Mouse (Mus musculus) gastrocnemius, postnatal 36 days (tissue): ENCODE data around the gene Nrip1. TPM values are rescaled to one million over a fixed set of nuclear protein-coding genes. Genes with fewer than 3 reads are reported as not detected.

ENCODE experiments used
- DNase-seq, 2 experiments: peaks; one replicate each; pipeline ENCODE4 v3.0.0; 2022
- intact Hi-C: fragments of 180-260 bp; cut with DNase I; formaldehyde crosslinking; loops from one replicate; pipeline ENCODE4 v1.15.1; 2025
- total RNA-seq, 2 experiments: library from RNA; stranded (reverse); gene quantifications; 2 replicates each; pipeline ENCODE4 v1.2.3; 2021

The Nrip1 gene
- total RNA-seq, 2 experiments from 2014 or later, result 38.2 to 40.5 TPM

GRCm38 (mm10) chr16:76293176-76293575 is 80.5 kb downstream of the Nrip1 start:
- no peak for DNase-seq
- intact Hi-C loops, result no loop called here

DNA sequence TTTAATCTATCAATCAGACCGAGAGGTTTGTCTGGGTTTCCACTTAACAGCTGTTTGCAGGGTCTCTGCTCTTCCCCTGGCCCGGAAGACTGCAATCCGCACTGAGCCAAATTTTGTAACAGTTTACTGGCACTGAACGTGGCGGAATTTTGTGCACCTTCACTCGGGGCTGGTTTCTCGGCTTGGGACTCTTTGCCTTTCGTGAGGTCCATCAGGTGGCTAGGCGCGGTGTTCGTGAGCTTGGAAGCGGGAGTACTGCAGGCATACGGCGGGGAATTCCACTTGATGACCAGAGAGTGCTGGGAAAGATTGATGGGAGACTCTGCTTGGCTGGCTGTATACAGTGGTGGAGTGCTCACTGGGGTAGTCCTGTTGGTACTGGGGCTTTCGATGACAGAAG is 81.0 kb downstream of the Nrip1 start:
- intact Hi-C loops, result no loop called here
- no peak for DNase-seq

GRCm38 (mm10) chr16:76291366-76291765 is 82.3 kb downstream of the Nrip1 start:
- intact Hi-C loops, result no loop called here
- DNase-seq, result no peak

- no peak for DNase-seq
- intact Hi-C loops, result no loop called here
Measured at GRCm38 (mm10) chr16:76289495-76289894, 84.1 kb downstream of the Nrip1 start.

DNA sequence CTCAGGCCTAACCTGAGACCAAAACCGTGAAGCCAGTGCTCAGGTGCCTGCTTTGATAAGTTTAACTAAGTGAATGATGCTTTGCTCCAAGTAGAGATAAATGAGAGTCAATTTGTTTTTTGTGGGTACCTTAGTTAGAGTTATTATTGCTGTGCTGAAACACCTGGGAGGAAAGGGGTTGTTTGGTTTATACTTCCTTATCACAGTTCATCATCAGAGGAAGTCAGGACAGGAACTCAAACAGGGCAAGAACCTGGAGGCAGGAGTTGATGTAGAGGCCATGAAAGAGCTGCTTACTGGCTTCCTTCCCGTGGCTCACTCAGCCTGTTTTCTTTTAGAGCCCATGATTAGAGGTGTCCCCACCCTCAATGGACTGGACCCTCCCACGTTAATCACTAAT is 89.8 kb downstream of the Nrip1 start:
- intact Hi-C loops, result no loop called here
- DNase-seq, result no peak

GRCm38 (mm10) chr16:76281850-76282249 is 91.8 kb downstream of the Nrip1 start:
- DNase-seq, result no peak
- intact Hi-C loops, result no loop called here

DNA sequence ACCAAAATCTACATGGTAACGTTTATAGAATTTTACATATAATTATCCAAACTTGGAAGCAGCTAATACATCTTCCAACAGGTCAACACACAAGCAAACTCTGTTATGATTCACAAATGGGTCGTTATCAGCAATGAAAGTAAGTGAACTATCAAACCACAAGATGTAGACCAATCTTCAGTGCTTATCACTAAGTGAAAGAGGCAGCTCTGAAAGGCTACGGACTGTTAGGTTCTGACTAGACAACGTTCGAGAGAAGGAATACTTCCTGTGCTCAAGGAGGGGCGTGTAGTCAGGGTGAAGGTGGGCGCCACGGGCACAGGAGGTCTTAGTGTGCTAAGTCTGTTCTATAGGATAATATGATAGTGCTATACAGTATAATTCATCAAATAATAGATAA is 93.3 kb downstream of the Nrip1 start:
- intact Hi-C loops, result no loop called here
- no peak for DNase-seq

GRCm38 (mm10) chr16:76276271-76276670 is 97.4 kb downstream of the Nrip1 start:
- intact Hi-C loops, result no loop called here
- no peak for DNase-seq

- intact Hi-C loops, result no loop called here
- no peak for DNase-seq
Measured at GRCm38 (mm10) chr16:76275584-76275983, 98.0 kb downstream of the Nrip1 start.

DNA sequence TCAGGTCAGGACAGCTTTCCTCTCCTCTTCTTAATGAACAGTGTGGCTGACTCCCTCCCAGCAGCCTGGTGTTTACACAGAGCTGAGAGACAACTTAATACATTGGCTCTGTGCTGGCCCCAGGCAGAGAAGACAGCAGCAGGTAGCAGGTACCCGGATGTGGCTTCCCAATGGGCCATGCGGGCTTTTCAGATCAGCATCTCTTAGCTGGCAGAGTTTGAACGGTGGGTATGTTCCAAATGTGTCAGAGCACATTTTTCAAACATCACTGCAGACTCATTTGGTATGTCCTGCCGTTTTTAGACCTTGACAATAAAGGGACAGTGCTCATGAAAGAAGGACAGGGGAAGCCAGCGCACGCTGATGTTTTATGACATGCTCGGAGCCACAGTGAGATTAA is 98.5 kb downstream of the Nrip1 start:
- intact Hi-C loops, result no loop called here
- DNase-seq, result no peak

GRCm38 (mm10) chr16:76266635-76267268 is 106.9 kb downstream of the Nrip1 start:
- intact Hi-C loops, result no loop called here
- DNase-seq, result no peak

DNA sequence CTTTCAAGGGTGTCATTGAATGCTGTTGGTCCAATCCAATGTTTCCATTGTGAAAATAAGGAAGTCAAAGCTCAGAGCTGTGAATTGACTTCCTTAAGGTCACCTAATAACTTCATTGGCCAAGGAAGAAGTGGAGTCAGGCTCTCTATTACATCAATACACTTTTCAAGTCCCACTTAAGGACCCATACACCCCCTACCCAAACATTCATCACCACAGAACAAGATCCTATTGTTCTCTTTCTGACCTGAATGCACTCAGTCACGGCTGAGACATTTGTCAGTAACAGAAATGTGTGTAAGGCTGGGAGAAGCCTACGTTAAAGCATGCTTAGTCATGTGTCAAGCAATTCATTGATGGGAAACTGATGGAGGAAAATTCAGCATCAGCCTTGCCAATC is 107.8 kb downstream of the Nrip1 start:
- no peak for DNase-seq
- intact Hi-C loops, result no loop called here

DNA sequence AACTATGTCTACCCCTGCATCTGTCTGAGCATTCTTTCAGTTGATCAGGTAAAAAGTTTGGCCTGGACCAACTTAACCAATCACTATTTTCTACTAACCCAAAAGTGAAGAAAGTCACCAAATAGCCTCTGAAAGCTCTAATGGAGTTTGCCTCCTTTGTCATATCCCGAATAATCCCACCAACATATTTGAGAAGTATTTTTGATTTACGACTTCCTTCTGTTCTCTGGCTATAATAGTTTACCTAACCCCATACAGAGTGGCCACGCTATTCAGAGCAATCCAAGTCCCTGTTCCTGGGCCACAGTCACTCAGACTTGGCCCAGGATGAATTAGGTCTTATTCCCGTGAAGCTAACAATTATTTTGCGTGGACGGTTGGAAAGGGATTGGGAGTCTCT is 108.3 kb downstream of the Nrip1 start:
- no peak for DNase-seq
- intact Hi-C loops, result no loop called here

GRCm38 (mm10) chr16:76263393-76263792 is 110.2 kb downstream of the Nrip1 start:
- intact Hi-C loops, result no loop called here
- no peak for DNase-seq

DNA sequence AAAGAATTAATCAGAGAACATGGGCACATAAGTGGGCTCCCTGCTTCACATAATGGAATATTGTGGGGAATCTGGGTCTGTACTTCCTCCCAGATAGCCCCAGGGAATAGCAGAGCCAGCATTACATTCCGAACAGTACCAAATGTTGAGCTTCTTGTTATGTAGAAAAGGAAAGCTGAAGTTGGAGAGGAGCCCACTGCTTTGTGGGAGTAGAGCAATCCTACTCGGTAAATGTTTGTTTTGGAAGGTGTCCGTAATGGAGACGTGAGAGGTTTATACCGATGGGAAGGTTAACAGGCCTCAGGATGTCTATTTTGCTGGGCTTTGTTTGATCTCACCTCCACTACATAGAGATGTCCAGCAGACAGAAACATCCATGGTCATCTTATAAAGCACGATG is 113.3 kb downstream of the Nrip1 start:
- intact Hi-C loops, result no loop called here

DNA sequence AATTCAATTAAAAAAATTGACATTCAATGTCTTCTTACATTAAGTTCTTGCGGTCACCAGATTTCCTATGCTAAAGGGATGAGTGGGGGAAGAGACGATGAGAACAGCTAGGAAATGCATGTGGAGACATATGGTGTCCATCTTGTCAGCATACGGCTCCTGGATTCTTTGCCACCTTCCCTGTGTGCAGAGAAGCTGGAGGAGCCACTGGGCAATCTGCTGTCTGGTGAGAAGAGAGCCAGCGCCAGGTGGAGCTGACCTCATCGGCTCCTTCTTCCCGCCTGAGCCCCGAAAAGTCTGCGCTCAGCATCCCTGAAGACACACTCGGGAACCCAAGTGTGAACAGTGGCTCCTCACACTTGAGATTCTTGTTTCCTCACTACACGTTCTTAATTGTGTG is 121.8 kb downstream of the Nrip1 start:
- intact Hi-C loops, result no loop called here

More for the DNA sequence above, 113.3 kb downstream of the Nrip1 start:
- no peak for DNase-seq

DNA sequence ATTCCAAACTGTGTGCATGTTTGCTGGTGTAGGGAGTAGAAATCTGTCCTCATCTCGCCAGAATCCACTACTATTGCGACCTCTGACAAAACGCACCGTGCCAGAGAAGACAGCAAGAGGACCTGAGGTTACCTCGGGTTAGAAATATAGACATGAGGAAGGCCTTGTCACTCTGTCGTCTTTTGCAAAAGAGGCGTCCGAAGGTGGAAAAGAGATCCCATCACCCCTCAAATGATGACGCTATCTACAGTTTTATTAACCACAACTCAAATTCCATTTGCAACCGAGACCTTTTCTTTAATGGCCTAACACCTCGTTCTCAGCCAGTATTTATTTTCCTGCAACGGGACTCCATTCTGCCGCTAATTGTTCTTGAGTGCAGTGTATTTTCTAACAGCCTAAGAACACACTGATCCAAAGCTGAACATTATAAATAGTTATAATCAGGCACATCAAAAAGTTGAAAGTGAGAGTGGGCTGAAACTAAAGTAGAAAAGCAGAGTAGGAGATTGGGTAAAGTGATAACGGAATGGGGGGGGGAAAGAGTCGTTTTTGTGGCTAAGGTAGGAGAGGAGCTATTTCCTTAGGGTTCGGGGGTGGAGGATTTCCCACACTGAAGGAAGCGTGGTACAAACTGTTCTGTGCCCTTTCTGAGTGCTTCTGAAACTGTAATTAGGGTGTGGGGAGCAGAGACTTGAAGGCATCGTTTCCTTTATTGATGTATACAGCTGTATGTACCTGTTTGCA is 124.1 kb downstream of the Nrip1 start:
- intact Hi-C loops, result no loop called here
- no peak for DNase-seq

More for the DNA sequence above, 121.8 kb downstream of the Nrip1 start:
- no peak for DNase-seq

DNA sequence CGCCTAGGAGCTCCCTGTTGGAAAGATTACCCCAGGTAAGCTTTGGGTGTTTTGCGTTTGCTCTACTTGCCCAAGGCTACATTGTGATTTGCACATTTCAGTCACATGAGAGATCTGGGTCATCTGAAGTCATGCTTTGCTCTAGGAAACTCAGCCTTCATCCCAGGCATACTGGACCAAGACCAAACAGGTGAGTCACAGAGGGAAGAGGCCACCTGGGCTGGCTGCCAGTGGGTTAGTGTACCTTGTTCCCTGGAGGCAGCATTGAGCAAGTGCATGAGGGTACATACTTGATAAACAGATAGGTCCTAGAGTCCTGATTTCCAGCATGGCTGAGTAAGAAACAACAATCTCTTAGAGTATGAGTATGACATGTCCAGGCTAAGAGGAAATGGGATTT is 130.8 kb downstream of the Nrip1 start:
- intact Hi-C loops, result no loop called here
- DNase-seq, result no peak

DNA sequence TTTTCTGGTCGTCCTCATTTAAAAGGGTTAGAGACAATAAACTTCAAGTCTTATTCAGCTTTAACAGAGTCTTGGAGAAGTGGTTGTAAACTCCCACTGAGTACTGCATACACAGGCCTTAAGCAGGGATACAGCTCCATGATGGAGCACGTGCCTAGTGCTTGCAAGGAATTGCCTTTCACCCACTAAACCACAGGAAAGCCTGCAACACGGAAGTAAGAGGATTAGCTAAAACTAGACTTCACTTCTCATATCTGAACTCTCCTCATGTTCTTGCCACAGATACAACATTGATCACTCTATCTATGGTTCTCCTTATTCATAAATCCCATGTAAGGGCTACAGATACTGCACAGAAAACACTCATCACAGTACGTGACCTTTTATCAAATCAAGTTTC is 132.4 kb downstream of the Nrip1 start:
- no peak for DNase-seq
- intact Hi-C loops, result no loop called here

DNA sequence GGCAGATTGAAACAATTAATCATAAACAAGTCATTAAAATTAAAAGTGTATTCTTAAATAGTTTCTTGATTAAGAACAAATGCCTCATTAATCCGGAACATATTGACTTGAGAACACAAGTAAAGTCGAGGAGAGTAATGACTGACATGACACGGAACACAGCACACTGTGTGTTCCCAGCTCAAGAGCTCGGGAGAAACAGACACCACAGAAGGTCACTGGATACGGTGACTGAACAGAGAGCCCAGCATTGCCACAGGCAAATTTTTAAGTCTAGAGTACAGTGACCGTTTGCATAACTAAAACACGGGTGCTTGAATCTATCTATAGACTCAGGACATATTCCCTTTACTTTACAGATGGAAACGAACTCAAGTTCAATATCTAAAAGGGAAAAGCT is 134.3 kb downstream of the Nrip1 start:
- no peak for DNase-seq

DNA sequence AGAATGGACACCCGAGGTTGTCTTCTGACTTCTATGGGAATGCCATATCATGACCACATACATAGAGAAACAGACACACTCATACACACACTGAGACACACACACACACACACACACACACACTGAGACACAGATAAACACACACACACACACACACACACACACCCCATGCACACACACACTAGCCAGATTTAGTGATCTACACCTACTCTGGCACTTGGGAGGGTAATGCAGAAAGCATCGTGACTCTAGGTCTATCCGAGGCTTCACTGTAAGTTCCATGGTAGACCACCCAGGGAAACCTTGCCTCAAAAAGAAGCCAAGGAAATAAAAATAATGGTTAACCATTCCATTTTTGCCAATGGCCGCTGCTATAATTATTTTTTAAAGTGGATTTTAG is 134.8 kb downstream of the Nrip1 start:
- intact Hi-C loops, result no loop called here

More for the DNA sequence above, 134.3 kb downstream of the Nrip1 start:
- intact Hi-C loops, result no loop called here

More for the DNA sequence above, 134.8 kb downstream of the Nrip1 start:
- DNase-seq, result no peak
